Mouse (Mus musculus) myocyte (in vitro differentiated cells): Measurements from ENCODE around the gene Gcn1l1.

Experiments used
- CEBPB ChIP-seq: IDR thresholded peaks from 2 replicates; pipeline ENCODE4 v1.6.1; 2011; ENCODE audit warnings: mild to moderate bottlenecking, moderate library complexity; ENCODE audit not compliant: poor library complexity, insufficient read depth, severe bottlenecking
- E2F4 ChIP-seq: IDR thresholded peaks from one replicate; pipeline ENCODE4 v1.6.1; 2011; ENCODE audit warnings: mild to moderate bottlenecking, control low read depth, moderate library complexity; ENCODE audit not compliant: insufficient read depth
- MAX ChIP-seq: IDR thresholded peaks from one replicate; pipeline ENCODE4 v1.6.1; 2011; ENCODE audit warnings: low read depth, mild to moderate bottlenecking, control low read depth
- MYOD1 ChIP-seq, 3 experiments: IDR thresholded peaks; one replicate each; pipeline ENCODE4 v1.6.1; 2011; ENCODE audit warnings: control low read depth in 2 of 3, low read depth in 2 of 3, mild to moderate bottlenecking in 2 of 3, moderate library complexity in 1 of 3; ENCODE audit not compliant: insufficient read length in 2 of 3, control insufficient read depth in 1 of 3
- MYOG ChIP-seq, 3 experiments: IDR thresholded peaks; one replicate each; pipeline ENCODE4 v1.6.1; 2011; ENCODE audit warnings: control low read depth in 2 of 3, low read depth in 2 of 3, mild to moderate bottlenecking in 2 of 3; ENCODE audit not compliant: insufficient read length in 2 of 3, control insufficient read depth in 1 of 3, insufficient read depth in 1 of 3
- POLR2A ChIP-seq: IDR thresholded peaks from one replicate; pipeline ENCODE4 v1.6.1; 2011; ENCODE audit warnings: low read depth, mild to moderate bottlenecking, control low read depth, moderate library complexity; ENCODE audit not compliant: insufficient read length
- POLR2AphosphoS2 ChIP-seq: IDR thresholded peaks from one replicate; pipeline ENCODE4 v1.6.1; 2011; ENCODE audit warnings: low read depth, control low read depth; ENCODE audit not compliant: insufficient read length
- TCF3 ChIP-seq: IDR thresholded peaks from one replicate; pipeline ENCODE4 v1.6.1; 2011; ENCODE audit warnings: low read depth, control low read depth; ENCODE audit not compliant: insufficient read length
- USF1 ChIP-seq: IDR thresholded peaks from one replicate; pipeline ENCODE4 v1.6.1; 2011; ENCODE audit warnings: low read depth, mild to moderate bottlenecking, control low read depth, moderate library complexity

DNA sequence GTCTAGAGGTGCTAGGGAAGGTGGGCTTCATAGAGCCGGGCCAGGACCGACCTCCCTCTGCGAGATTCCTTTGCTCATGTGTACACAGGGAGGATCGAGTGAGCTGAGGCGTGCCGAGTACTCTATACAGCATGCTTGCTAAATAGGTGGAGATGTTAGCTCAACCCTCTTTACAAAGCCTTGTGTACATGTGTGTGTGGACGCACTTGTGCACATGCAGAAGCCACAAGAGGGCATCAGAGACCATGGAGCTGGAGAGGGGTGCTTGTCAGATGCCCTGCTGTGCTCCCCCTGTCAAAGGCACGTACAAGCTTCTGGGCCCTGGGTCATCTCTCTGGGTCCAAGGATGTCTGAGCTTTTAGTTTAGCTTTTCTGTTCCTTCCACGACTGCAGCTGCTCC, 79.1 kb downstream of the Gcn1l1 start:
- no peak for TF ChIP-seq POLR2A
- no peak for TF ChIP-seq MYOG (IDR thresholded peaks at IDR 0.05; ENCODE audit: control insufficient read depth in 1 of 3, insufficient read depth in 1 of 3, insufficient read length in 2 of 3, low read depth in 2 of 3)
- TF ChIP-seq POLR2AphosphoS2: no peak
- no peak for TF ChIP-seq USF1
- no peak for TF ChIP-seq CEBPB
- no peak for TF ChIP-seq MAX
- no peak for TF ChIP-seq E2F4
- TF ChIP-seq MYOD1 (IDR thresholded peaks at IDR 0.05; ENCODE audit: control insufficient read depth in 1 of 3, insufficient read length in 2 of 3, low read depth in 2 of 3): no peak
- TF ChIP-seq TCF3: no peak
